Mouse (Mus musculus) thymus, postnatal 0 days (tissue): Measurements from ENCODE around the gene Pde6h. TPM values are rescaled to one million over a fixed set of nuclear protein-coding genes. Genes with fewer than 3 reads are reported as not detected.

Experiments used
- DNase-seq: peaks from one replicate; pipeline ENCODE4 v3.0.0-alpha.2; 2015; ENCODE audit warnings: low spot score
- polyA plus RNA-seq: library from polyadenylated mRNA; unstranded; fragments of >200 nt; fragmentation: Nextera tagmentation; extraction: Ambion mirVana; gene quantifications from 2 replicates; pipeline ENCODE4 v1.2.1, GENCODE M21; 2015

Pde6h gene
- polyA plus RNA-seq, 1 experiment from 2014 or later: 0.75 TPM

GRCm38 (mm10) chr6:137017216-137017973 is 93.8 kb downstream of the Pde6h start:
- DNase-seq: no peak

Other genes with a start within 250 kb of the Pde6h start
- 0.29 and 0.30 TPM in 2 replicates for gene Gucy2c, start 142.1 kb upstream of the Pde6h start, polyA plus RNA-seq
- gene Hist4h4, start 119.4 kb upstream of the Pde6h start, polyA plus RNA-seq: 1.3 and 2.0 TPM in 2 replicates
- 341 and 352 TPM in 2 replicates for gene H2afj, start 115.6 kb upstream of the Pde6h start, polyA plus RNA-seq
- gene BC049715, start 96.2 kb upstream of the Pde6h start, polyA plus RNA-seq: 2.1 and 3.0 TPM in 2 replicates
- 88.9 and 90.5 TPM in 2 replicates for gene Wbp11, start 95.6 kb upstream of the Pde6h start, polyA plus RNA-seq
- gene Smco3, start 88.4 kb upstream of the Pde6h start, polyA plus RNA-seq: 0.16 TPM in 1 of 2 replicates, not detected in the other
- 15.4 and 19.2 TPM in 2 replicates for gene Art4, start 66.1 kb upstream of the Pde6h start, polyA plus RNA-seq
- gene Mgp, start 48.0 kb upstream of the Pde6h start, polyA plus RNA-seq: 53.9 and 64.3 TPM in 2 replicates
- 0.72 and 1.1 TPM in 2 replicates for gene Erp27, start 1.7 kb upstream of the Pde6h start, polyA plus RNA-seq
- 966 and 1,117 TPM in 2 replicates for gene Arhgdib, start 18.1 kb downstream of the Pde6h start, polyA plus RNA-seq
- gene Rerg, start 246.7 kb downstream of the Pde6h start, polyA plus RNA-seq: 1.6 TPM in 2 replicates